Mouse (Mus musculus) midbrain, embryonic 12.5 days (tissue): Measurements from ENCODE around the gene Rps16. TPM values are rescaled to one million over a fixed set of nuclear protein-coding genes. Genes with fewer than 3 reads are reported as not detected.
"Not testable (repeated sequence)": the region's sequence is repeated elsewhere in the genome, so short reads cannot be mapped to it uniquely, and the experiment has no call there.

Source experiments
- ATAC-seq: fragments of 200-750 bp; cut with Nextera tagmentation; 2 replicates; pipeline ENCODE4 v1.8.0; 2017; ENCODE audit warnings: low read depth, moderate TSS enrichment, moderate library complexity; ENCODE audit not compliant: low FRiP score
- H3K27ac ChIP-seq: fragments of 300-500 bp; sonication (generic); replicated peaks from 2 replicates; pipeline ENCODE4 v1.5.1; 2016; ENCODE audit warnings: mild to moderate bottlenecking
- H3K27me3 ChIP-seq: fragments of 300-500 bp; sonication (generic); 2 replicates; pipeline ENCODE4 v1.6.1; 2016; ENCODE audit warnings: mild to moderate bottlenecking
- H3K36me3 ChIP-seq: fragments of 300-500 bp; sonication (generic); 2 replicates; pipeline ENCODE4 v1.6.1; 2016
- H3K4me1 ChIP-seq: fragments of 300-500 bp; sonication (generic); 2 replicates; pipeline ENCODE4 v1.6.1; 2016
- H3K4me2 ChIP-seq: fragments of 300-500 bp; sonication (generic); replicated peaks from 2 replicates; pipeline ENCODE4 v1.6.1; 2016; ENCODE audit warnings: mild to moderate bottlenecking, moderate library complexity
- H3K4me3 ChIP-seq: fragments of 300-500 bp; sonication (generic); 2 replicates; pipeline ENCODE4 v1.5.1; 2016; ENCODE audit warnings: mild to moderate bottlenecking
- H3K9ac ChIP-seq: fragments of 300-500 bp; sonication (generic); replicated peaks from 2 replicates; pipeline ENCODE4 v1.6.1; 2016; ENCODE audit warnings: mild to moderate bottlenecking, moderate library complexity
- H3K9me3 ChIP-seq: fragments of 300-500 bp; sonication (generic); 2 replicates; pipeline ENCODE4 v1.6.1; 2016; ENCODE audit warnings: mild to moderate bottlenecking
- WGBS: fragments of 180-500 bp; shearing (Covaris S2); methylation state at CpG from one replicate; pipeline ENCODE4 v1.1.7; 2016; 5-methylcytosine and 5-hydroxymethylcytosine counted together
- polyA plus RNA-seq: library from polyadenylated mRNA; unstranded; fragments of >200 nt; fragmentation: Nextera tagmentation; extraction: Ambion mirVana; gene quantifications from 2 replicates; pipeline ENCODE4 v1.2.1, GENCODE M21; 2016

Rps16 gene
- polyA plus RNA-seq, 1 experiment from 2014 or later = 544 TPM

- H3K9me3 ChIP-seq = no peaks in the 10 kb centered on the region
- 78% methylated on average over 4 of the region's 4 CpGs for WGBS
- H3K4me1 ChIP-seq = peaks cover 38% of the 10 kb centered on the region
- no peak overlapping the region for H3K4me3 ChIP-seq
- no peak for ATAC-seq
- no peak overlapping the region for H3K9ac ChIP-seq
- H3K27ac ChIP-seq = no peak overlapping the region
- H3K36me3 ChIP-seq = peaks cover 24% of the 10 kb centered on the region
- peaks cover 3% of the 10 kb centered on the region; the same call in 1 of the 2 replicates for H3K27me3 ChIP-seq
- H3K4me2 ChIP-seq = no peak overlapping the region
These were observed 33.2 kb downstream of the Rps16 start for GRCm38 (mm10) chr7:28383606-28384005.

GRCm38 (mm10) chr7:28384162-28384561, 33.7 kb downstream of the Rps16 start:
- no peak for ATAC-seq
- Histone ChIP-seq H3K4me1 (peaks cover 34% of the 10 kb centered on the region), H3K4me2 (no peak overlapping the region), H3K9ac (no peak overlapping the region), H3K4me3 (no peak overlapping the region), H3K36me3 (peaks cover 30% of the 10 kb centered on the region), H3K27me3 (peaks cover 3% of the 10 kb centered on the region; the same call in 1 of the 2 replicates), H3K9me3 (no peaks in the 10 kb centered on the region), H3K27ac (no peak overlapping the region)
- WGBS = 83% methylated on average over 6 of the region's 6 CpGs

- no peak overlapping the region for H3K4me2 ChIP-seq
- H3K9me3 ChIP-seq = no peaks in the 10 kb centered on the region
- H3K36me3 ChIP-seq = peaks cover 39% of the 10 kb centered on the region
- H3K27me3 ChIP-seq = peaks cover 3% of the 10 kb centered on the region; the same call in 1 of the 2 replicates
- no peak for ATAC-seq
- H3K9ac ChIP-seq = no peak overlapping the region
- peaks cover 29% of the 10 kb centered on the region for H3K4me1 ChIP-seq
- no peak overlapping the region for H3K4me3 ChIP-seq
- H3K27ac ChIP-seq = no peak overlapping the region
- WGBS = 92% methylated on average over 9 of the region's 9 CpGs
These were observed 34.7 kb downstream of the Rps16 start for GRCm38 (mm10) chr7:28385196-28385595.

- H3K4me2 ChIP-seq = no peak overlapping the region
- H3K36me3 ChIP-seq = peaks cover 44% of the 10 kb centered on the region
- H3K4me1 ChIP-seq = peaks cover 23% of the 10 kb centered on the region
- H3K27me3 ChIP-seq = peaks cover under 1% of the 10 kb centered on the region; the same call in 1 of the 2 replicates
- no peaks in the 10 kb centered on the region for H3K9me3 ChIP-seq
- no peak overlapping the region for H3K9ac ChIP-seq
- H3K4me3 ChIP-seq = no peak overlapping the region
- H3K27ac ChIP-seq = no peak overlapping the region
- WGBS = 87% methylated on average over 7 of the region's 7 CpGs
- ATAC-seq = no peak
These were observed 35.6 kb downstream of the Rps16 start for GRCm38 (mm10) chr7:28386007-28386406.

GRCm38 (mm10) chr7:28386462-28386861, 36.0 kb downstream of the Rps16 start:
- Histone ChIP-seq H3K27ac (no peak overlapping the region), H3K9me3 (no peaks in the 10 kb centered on the region), H3K9ac (no peak overlapping the region), H3K36me3 (peaks cover 44% of the 10 kb centered on the region), H3K27me3 (no peaks in the 10 kb centered on the region), H3K4me1 (peaks cover 22% of the 10 kb centered on the region), H3K4me3 (no peak overlapping the region), H3K4me2 (no peak overlapping the region)
- ATAC-seq = peak; percentile 47; the same call in 1 of the 2 replicates
- 29% methylated on average over 4 of the region's 4 CpGs for WGBS

DNA sequence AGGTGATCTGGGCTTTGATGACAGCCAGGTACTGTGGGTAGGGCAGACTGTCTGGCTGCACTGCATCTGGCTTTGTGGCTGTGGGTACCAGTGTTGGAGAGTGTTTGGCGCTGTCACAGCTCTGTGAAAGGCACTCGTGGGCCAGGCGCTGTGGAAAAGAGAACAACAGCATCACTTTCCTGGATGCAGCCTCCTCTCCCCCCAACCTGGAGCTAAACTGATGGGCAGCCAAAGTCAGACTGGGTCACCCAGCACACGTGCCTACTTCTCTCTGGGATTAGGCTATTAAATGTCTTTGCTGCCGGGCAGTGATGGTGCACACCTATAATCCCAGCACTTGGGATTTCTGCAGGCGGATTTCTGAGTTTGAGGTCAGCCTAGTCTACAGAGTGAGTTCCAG, 36.4 kb downstream of the Rps16 start:
- Histone ChIP-seq H3K36me3 (peaks cover 44% of the 10 kb centered on the region), H3K4me1 (peaks cover 22% of the 10 kb centered on the region)
- WGBS = 87% methylated on average over 6 of the region's 6 CpGs
- H3K4me3 ChIP-seq, ATAC-seq, H3K9me3 ChIP-seq, H3K27ac ChIP-seq, H3K27me3 ChIP-seq, H3K4me2 ChIP-seq, H3K9ac ChIP-seq: not testable (repeated sequence)

DNA sequence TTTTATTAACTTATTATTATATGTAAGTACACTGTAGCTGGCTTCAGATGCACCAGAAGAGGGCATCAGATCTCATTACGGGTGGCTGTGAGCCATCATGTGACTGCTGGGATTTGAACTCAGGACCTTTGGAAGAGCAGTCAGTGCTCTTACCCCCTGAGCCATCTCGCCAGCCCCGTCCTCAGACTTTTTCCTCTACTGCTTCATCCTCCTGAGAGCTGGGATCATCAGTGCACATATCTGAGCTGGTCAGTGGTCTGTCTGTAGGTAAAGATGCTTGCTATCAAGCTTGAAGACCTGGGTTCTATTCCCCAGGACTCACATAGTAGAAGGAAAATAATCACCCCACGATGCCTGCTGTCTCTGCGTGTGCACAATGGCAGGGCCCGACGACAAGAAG, 36.9 kb downstream of the Rps16 start:
- Histone ChIP-seq H3K36me3 (peaks cover 44% of the 10 kb centered on the region), H3K4me1 (peaks cover 17% of the 10 kb centered on the region)
- 90% methylated on average over 7 of the region's 7 CpGs for WGBS

GRCm38 (mm10) chr7:28390331-28390730, 39.9 kb downstream of the Rps16 start:
- Histone ChIP-seq H3K27me3 (no peaks in the 10 kb centered on the region), H3K4me3 (no peak overlapping the region), H3K27ac (no peak overlapping the region), H3K9ac (no peak overlapping the region), H3K9me3 (no peaks in the 10 kb centered on the region), H3K36me3 (peaks cover 47% of the 10 kb centered on the region), H3K4me2 (no peak overlapping the region), H3K4me1 (peaks cover 16% of the 10 kb centered on the region)
- WGBS = 97% methylated on average over 3 of the region's 3 CpGs
- no peak for ATAC-seq

More for the DNA sequence above, 36.9 kb downstream of the Rps16 start:
- not testable (repeated sequence) for H3K27me3 ChIP-seq, ATAC-seq, H3K9ac ChIP-seq, H3K27ac ChIP-seq, H3K9me3 ChIP-seq, H3K4me2 ChIP-seq, H3K4me3 ChIP-seq

DNA sequence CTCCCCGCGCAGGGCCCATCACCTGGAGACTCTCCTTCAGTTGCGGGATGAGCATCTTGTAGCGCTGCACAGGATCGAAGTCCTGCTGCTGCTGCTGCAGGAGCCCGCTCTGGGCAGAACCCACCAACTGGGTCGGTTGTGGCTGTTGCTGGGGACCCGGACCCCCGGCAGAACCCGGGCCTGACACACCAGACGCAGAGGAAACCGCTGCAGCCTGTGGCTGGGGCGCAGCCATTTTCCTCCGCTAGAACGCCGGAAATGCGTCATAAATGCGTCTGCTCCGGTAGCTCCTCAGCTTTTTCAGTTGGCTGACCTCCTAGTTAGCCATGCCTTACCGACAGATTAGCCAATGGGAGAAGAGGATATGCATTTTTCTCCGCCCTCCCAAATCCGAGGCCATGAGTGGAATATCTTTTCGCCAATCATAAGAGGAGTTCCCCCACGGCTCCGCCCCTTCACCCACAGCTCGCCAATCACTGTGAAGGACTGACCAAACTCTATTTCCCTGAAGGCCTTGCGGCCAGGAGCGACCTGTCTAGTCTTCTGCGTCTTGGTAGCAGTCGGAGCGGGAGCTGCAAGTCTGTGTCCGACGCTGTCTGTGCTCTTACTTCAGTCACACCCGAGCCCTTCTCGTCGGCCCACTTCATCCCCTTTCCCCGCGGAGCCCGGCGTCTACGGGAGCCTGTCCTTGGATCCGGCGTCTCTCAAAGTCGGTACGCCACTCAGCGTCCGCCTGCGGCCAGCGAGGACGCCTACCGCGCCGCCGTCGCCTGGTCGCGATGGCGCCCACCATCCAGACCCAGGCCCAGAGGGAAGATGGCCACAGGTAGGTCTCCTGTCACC, 42.2 kb downstream of the Rps16 start, which contains the start of the genes Med29 and Paf1:
Gene Med29 (minus strand): TSS at position 280 of the 843 bp plus-strand sequence.
Gene Paf1 (plus strand): TSS at position 523 of the 843 bp plus-strand sequence.
- peak within 1 kb of the TSS; percentile 80 for H3K27ac ChIP-seq
- H3K9me3 ChIP-seq = no peaks in the 10 kb centered on the region
- peak within 1 kb of the TSS; percentile 92 for H3K9ac ChIP-seq
- peak within 1 kb of the TSS; percentile 94 for H3K4me3 ChIP-seq
- peaks cover 16% of the 10 kb centered on the region for H3K4me1 ChIP-seq
- peak; percentile 99 for ATAC-seq
- under 1% methylated on average over 58 of the region's 58 CpGs for WGBS
- H3K4me2 ChIP-seq = peak within 1 kb of the TSS; percentile 97
- peaks cover 53% of the 10 kb centered on the region for H3K36me3 ChIP-seq
- no peaks in the 10 kb centered on the region for H3K27me3 ChIP-seq

GRCm38 (mm10) chr7:28393272-28393951, 43.0 kb downstream of the Rps16 start:
- WGBS = 7% methylated on average over 22 of the region's 22 CpGs
- H3K27ac ChIP-seq = peak overlapping the region; percentile 80

DNA sequence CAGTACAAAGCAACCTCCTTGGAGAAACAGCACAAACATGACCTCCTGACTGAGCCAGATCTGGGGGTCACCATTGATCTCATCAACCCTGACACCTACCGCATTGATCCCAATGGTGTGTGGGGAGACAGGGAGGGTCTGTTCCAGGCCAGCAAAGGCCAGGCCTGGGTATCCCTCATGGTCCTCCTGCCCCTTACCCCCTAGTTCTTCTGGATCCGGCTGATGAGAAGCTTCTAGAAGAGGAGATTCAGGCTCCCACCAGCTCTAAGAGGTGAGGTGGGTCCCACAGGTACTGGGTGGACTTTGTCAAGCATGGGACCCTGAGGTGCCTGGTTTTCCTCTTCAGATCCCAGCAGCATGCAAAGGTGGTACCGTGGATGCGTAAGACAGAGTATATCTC, 45.0 kb downstream of the Rps16 start:
- no peak overlapping the region for H3K9ac ChIP-seq
- H3K4me3 ChIP-seq = no peak overlapping the region
- H3K4me2 ChIP-seq = no peak overlapping the region
- H3K27ac ChIP-seq = no peak overlapping the region
- no peak for ATAC-seq
- H3K9me3 ChIP-seq = no peaks in the 10 kb centered on the region
- H3K36me3 ChIP-seq = peaks cover 51% of the 10 kb centered on the region
- no peaks in the 10 kb centered on the region for H3K27me3 ChIP-seq
- WGBS = 97% methylated on average over 4 of the region's 4 CpGs
- peaks cover 16% of the 10 kb centered on the region for H3K4me1 ChIP-seq

More at GRCm38 (mm10) chr7:28393272-28393951, 43.0 kb downstream of the Rps16 start:
- H3K9ac ChIP-seq = peak overlapping the region; percentile 92
- H3K4me3 ChIP-seq = peak overlapping the region; percentile 94
- H3K27me3 ChIP-seq = no peaks in the 10 kb centered on the region
- H3K9me3 ChIP-seq = no peaks in the 10 kb centered on the region
- H3K36me3 ChIP-seq = peaks cover 52% of the 10 kb centered on the region
- H3K4me1 ChIP-seq = peaks cover 16% of the 10 kb centered on the region
- peak overlapping the region; percentile 97 for H3K4me2 ChIP-seq
- no peak for ATAC-seq

- H3K27me3 ChIP-seq = no peaks in the 10 kb centered on the region
- H3K4me2 ChIP-seq = no peak overlapping the region
- peaks cover 75% of the 10 kb centered on the region for H3K36me3 ChIP-seq
- H3K4me1 ChIP-seq = peaks cover 8% of the 10 kb centered on the region
- 66% methylated on average over 3 of the region's 3 CpGs for WGBS
- H3K27ac ChIP-seq = no peak overlapping the region
- no peak for ATAC-seq
- no peaks in the 10 kb centered on the region for H3K9me3 ChIP-seq
- no peak overlapping the region for H3K4me3 ChIP-seq
- H3K9ac ChIP-seq = no peak overlapping the region
These were observed 47.5 kb downstream of the Rps16 start for GRCm38 (mm10) chr7:28398000-28398399.
